Mouse (Mus musculus) midbrain, embryonic 13.5 days (tissue): ENCODE results near the gene Shc1. TPM values are rescaled to one million over a fixed set of nuclear protein-coding genes. Genes with fewer than 3 reads are reported as not detected.
"Not testable (repeated sequence)": the region's sequence is repeated elsewhere in the genome, so short reads cannot be mapped to it uniquely, and the experiment has no call there.

Experiments used
- ATAC-seq: fragments of 200-750 bp; cut with Nextera tagmentation; 2 replicates; pipeline ENCODE4 v1.8.0; 2017; ENCODE audit warnings: mild to moderate bottlenecking, moderate TSS enrichment, moderate library complexity
- H3K27ac ChIP-seq: fragments of 300-500 bp; sonication (generic); 2 replicates; pipeline ENCODE4 v1.5.1; 2015; ENCODE audit warnings: inconsistent platforms, mild to moderate bottlenecking, moderate library complexity
- H3K27me3 ChIP-seq: fragments of 300-500 bp; sonication (generic); 2 replicates; pipeline ENCODE4 v1.6.1; 2015; ENCODE audit warnings: mild to moderate bottlenecking, inconsistent platforms
- H3K36me3 ChIP-seq: fragments of 300-500 bp; sonication (generic); 2 replicates; pipeline ENCODE4 v1.6.1; 2015; ENCODE audit warnings: mild to moderate bottlenecking, inconsistent platforms
- H3K4me1 ChIP-seq: fragments of 300-500 bp; sonication (generic); replicated peaks from 2 replicates; pipeline ENCODE4 v1.6.1; 2015; ENCODE audit warnings: inconsistent platforms
- H3K4me2 ChIP-seq: fragments of 300-500 bp; sonication (generic); replicated peaks from 2 replicates; pipeline ENCODE4 v1.6.1; 2015; ENCODE audit warnings: moderate library complexity, mild to moderate bottlenecking, inconsistent platforms
- H3K4me3 ChIP-seq: fragments of 300-500 bp; sonication (generic); replicated peaks from 2 replicates; pipeline ENCODE4 v1.5.1; 2015; ENCODE audit warnings: mild to moderate bottlenecking, inconsistent platforms
- H3K9ac ChIP-seq: fragments of 300-500 bp; sonication (generic); replicated peaks from 2 replicates; pipeline ENCODE4 v1.6.1; 2015; ENCODE audit warnings: mild to moderate bottlenecking, inconsistent platforms
- H3K9me3 ChIP-seq: fragments of 300-500 bp; sonication (generic); 2 replicates; pipeline ENCODE4 v1.6.1; 2016; ENCODE audit warnings: mild to moderate bottlenecking, inconsistent platforms
- WGBS: fragments of 180-500 bp; shearing (Covaris S2); methylation state at CpG from one replicate; pipeline ENCODE4 v1.1.7; 2015; 5-methylcytosine and 5-hydroxymethylcytosine counted together
- polyA plus RNA-seq: library from polyadenylated mRNA; unstranded; fragments of >200 nt; fragmentation: Nextera tagmentation; extraction: Ambion mirVana; gene quantifications from 2 replicates; pipeline ENCODE4 v1.2.1, GENCODE M21; 2015

Shc1 gene
- polyA plus RNA-seq, 1 experiment from 2014 or later: 17.8 TPM

- 4% methylated on average over 22 of the region's 22 CpGs for WGBS
Observed at GRCm38 (mm10) chr3:89421810-89422473, 3.7 kb downstream of the Shc1 start.

DNA sequence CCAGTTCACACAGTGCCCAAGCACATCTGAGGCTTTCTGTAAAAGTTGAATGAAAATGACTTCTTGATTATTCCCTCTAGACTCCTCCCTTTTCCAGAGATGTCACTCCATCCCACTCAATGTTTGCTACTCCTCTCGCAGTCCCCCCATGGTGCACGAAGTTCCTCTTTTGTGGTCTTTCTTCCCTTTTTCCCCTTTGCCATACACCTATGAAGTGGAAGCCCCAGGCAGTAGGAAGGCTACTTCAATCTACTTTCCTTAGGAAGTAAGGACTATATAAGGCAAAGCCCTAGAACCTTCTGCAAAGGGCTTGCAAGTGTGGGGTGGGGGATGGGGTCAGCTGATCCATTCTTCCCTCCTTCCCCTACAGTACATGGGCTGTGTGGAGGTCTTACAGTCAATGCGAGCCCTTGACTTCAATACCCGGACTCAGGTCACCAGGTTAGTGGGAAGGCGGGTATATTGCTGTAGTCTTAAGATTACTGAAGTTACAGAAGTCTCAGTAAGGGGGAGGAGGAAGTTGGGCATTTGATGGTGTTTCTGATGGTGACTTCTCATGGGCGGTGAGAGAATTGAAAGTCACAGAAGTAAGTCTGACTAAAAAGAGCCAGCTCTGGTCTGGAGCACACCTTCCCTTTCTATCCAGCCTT, 4.4 kb downstream of the Shc1 start:
- 72% methylated on average over 6 of the region's 6 CpGs for WGBS
- H3K27ac ChIP-seq: no peak overlapping the region
- H3K4me2 ChIP-seq: peak overlapping the region; percentile 58
- ATAC-seq: no peak
- H3K36me3 ChIP-seq: peaks cover 20% of the 10 kb centered on the region
- H3K27me3 ChIP-seq: no peaks in the 10 kb centered on the region
- H3K4me1 ChIP-seq: peaks cover 42% of the 10 kb centered on the region
- no peak overlapping the region for H3K9ac ChIP-seq
- no peak overlapping the region for H3K4me3 ChIP-seq
- no peaks in the 10 kb centered on the region for H3K9me3 ChIP-seq

More at GRCm38 (mm10) chr3:89421810-89422473, 3.7 kb downstream of the Shc1 start:
- Histone ChIP-seq H3K9me3 (no peaks in the 10 kb centered on the region), H3K4me3 (peak overlapping the region; percentile 36), H3K27ac (no peak overlapping the region), H3K27me3 (no peaks in the 10 kb centered on the region), H3K4me2 (peak overlapping the region; percentile 58), H3K4me1 (peaks cover 49% of the 10 kb centered on the region), H3K9ac (peak overlapping the region; percentile 72), H3K36me3 (peaks cover 14% of the 10 kb centered on the region)
- no peak for ATAC-seq

- Histone ChIP-seq H3K4me3 (no peak overlapping the region), H3K9ac (no peak overlapping the region), H3K36me3 (peaks cover 24% of the 10 kb centered on the region), H3K4me1 (peaks cover 34% of the 10 kb centered on the region), H3K27me3 (no peaks in the 10 kb centered on the region), H3K4me2 (no peak overlapping the region), H3K27ac (no peak overlapping the region), H3K9me3 (no peaks in the 10 kb centered on the region)
- ATAC-seq: no peak
- 93% methylated on average over 5 of the region's 5 CpGs for WGBS
Observed at GRCm38 (mm10) chr3:89424416-89425140, 6.3 kb downstream of the Shc1 start.

DNA sequence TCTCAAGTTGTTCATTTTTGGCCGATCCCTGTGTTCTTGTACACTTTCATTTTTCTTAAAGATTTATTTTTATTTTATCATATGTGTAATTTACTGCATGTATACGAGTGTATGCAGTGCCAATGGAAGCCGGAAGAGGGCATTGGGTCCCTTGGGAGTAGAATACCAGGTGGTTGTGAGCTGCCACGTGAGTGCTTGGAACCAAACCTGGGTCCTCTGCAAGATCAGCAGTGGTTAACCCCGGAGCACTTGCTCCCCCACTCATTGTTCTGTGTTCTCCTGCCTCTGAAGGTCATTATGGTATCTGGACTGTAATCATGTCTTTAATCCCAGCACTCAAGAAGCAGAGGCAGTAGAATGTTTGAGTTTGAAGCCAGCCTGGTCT, 6.9 kb downstream of the Shc1 start:
- Histone ChIP-seq H3K9ac (no peak overlapping the region), H3K36me3 (peaks cover 24% of the 10 kb centered on the region), H3K9me3 (no peaks in the 10 kb centered on the region), H3K4me1 (peaks cover 29% of the 10 kb centered on the region), H3K4me3 (no peak overlapping the region), H3K4me2 (no peak overlapping the region), H3K27ac (no peak overlapping the region), H3K27me3 (no peaks in the 10 kb centered on the region)
- 87% methylated on average over 5 of the region's 5 CpGs for WGBS
- no peak for ATAC-seq

GRCm38 (mm10) chr3:89425876-89426275, 7.6 kb downstream of the Shc1 start:
- no peak for ATAC-seq
- Histone ChIP-seq H3K9me3 (no peaks in the 10 kb centered on the region), H3K36me3 (peaks cover 24% of the 10 kb centered on the region), H3K4me2 (no peak overlapping the region), H3K4me3 (no peak overlapping the region), H3K4me1 (peaks cover 27% of the 10 kb centered on the region), H3K27ac (no peak overlapping the region), H3K27me3 (no peaks in the 10 kb centered on the region), H3K9ac (no peak overlapping the region)
- 89% methylated on average over 4 of the region's 4 CpGs for WGBS

DNA sequence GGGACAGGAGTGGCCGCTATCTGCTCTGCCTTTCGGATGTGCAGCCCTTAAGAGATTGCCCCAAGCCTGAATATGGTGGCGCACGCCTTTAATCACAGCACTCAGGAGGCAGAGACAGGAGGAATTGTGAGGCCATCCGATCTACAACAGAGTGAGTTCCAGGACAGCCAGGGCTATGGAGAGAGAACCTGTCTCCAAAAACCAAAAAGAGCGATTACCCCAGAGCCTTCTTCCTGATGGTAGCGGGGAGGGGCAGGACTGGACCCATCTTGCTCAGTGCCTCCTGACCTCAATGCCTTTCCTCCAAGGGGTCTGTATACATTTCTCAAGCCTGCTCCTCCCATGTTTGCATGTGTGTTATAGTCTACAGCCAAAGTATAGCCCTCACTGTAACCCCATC, 10.8 kb downstream of the Shc1 start:
- ATAC-seq, H3K9ac ChIP-seq, H3K4me3 ChIP-seq, H3K27me3 ChIP-seq, H3K9me3 ChIP-seq, H3K27ac ChIP-seq, H3K4me2 ChIP-seq: not testable (repeated sequence)
- 88% methylated on average over 7 of the region's 7 CpGs for WGBS
- H3K4me1 ChIP-seq: peaks cover 16% of the 10 kb centered on the region
- peaks cover 44% of the 10 kb centered on the region for H3K36me3 ChIP-seq

DNA sequence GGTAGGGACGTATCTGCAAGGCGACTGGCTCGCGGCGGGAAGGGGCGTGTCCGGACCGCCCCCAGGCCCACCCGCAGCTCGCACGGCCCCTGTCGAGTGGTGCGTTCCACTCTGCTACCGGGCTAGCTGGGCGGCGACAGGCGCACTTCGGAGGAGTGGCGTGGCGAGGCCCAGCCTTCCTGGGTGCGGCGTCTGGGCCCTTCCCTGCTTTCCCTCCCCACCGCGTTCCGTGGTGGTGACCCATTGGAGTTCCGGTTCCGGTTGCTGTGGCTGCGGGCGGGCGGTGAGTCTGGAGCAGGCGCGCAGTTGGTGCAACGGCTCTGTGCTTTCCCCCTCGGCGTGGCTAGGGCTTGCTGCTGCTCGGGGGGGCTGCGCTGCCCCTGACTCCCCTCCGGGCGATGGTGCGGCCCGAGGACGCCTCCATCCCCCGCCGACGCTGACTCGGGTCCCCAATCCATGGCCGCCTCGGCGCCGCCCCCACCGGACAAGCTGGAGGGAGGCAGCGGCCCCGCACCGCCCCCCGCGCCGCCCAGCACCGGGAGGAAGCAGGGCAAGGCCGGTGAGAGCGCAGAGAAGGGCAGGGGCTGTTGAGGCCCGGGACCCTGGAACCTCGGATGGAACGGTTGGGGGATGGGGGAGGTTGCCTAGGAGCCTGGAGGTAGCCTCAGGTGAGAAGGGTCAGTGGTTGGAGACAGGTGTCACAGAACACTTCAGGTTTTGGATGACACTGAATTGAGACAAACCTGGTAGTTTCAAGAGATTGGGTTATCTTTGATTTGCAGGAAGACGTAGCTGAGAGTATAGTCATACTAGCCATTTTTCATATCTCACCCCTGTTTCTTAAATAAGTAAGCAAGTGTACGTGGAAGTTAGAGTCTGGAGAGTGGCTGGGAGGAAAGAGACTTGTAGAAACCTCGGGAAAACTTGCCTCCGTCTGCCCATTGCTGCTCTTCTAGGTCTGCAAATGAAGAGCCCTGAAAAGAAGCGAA, 12.2 kb downstream of the Shc1 start, which contains the start of gene Pygo2:
Gene Pygo2 (plus strand): TSS at position 44 of the 989 bp plus-strand sequence.
- Histone ChIP-seq H3K36me3 (peaks cover 49% of the 10 kb centered on the region), H3K9me3 (no peaks in the 10 kb centered on the region), H3K27ac (peak within 1 kb of the TSS; percentile 91), H3K9ac (peak within 1 kb of the TSS; percentile 90), H3K27me3 (no peaks in the 10 kb centered on the region), H3K4me2 (peak within 1 kb of the TSS; percentile 87), H3K4me3 (peak within 1 kb of the TSS; percentile 81), H3K4me1 (peaks cover 24% of the 10 kb centered on the region)
- 2% methylated on average over 66 of the region's 68 CpGs for WGBS
- peak; percentile 99 for ATAC-seq

GRCm38 (mm10) chr3:89432606-89433005, 14.4 kb downstream of the Shc1 start:
- no peak overlapping the region for H3K4me2 ChIP-seq
- no peak overlapping the region for H3K27ac ChIP-seq
- 94% methylated on average over 8 of the region's 8 CpGs for WGBS
- H3K36me3 ChIP-seq: peaks cover 33% of the 10 kb centered on the region
- peaks cover 40% of the 10 kb centered on the region for H3K4me1 ChIP-seq
- H3K4me3 ChIP-seq: no peak overlapping the region
- H3K27me3 ChIP-seq: no peaks in the 10 kb centered on the region
- H3K9me3 ChIP-seq: no peaks in the 10 kb centered on the region
- no peak for ATAC-seq
- no peak overlapping the region for H3K9ac ChIP-seq

- Histone ChIP-seq H3K4me2 (no peak overlapping the region), H3K36me3 (peaks cover 30% of the 10 kb centered on the region), H3K27ac (0 out of 2 replicates have a peak overlapping the region, but pooled peaks have one; percentile 2), H3K27me3 (no peaks in the 10 kb centered on the region), H3K4me1 (peaks cover 40% of the 10 kb centered on the region), H3K9ac (0 out of 2 replicates have a peak overlapping the region, but pooled peaks have one; percentile 16), H3K4me3 (no peak overlapping the region), H3K9me3 (no peaks in the 10 kb centered on the region)
- 88% methylated on average over 11 of the region's 11 CpGs for WGBS
- no peak for ATAC-seq
Observed at GRCm38 (mm10) chr3:89434532-89434931, 16.3 kb downstream of the Shc1 start.

GRCm38 (mm10) chr3:89435041-89435440, 16.8 kb downstream of the Shc1 start:
- Histone ChIP-seq H3K27me3 (no peaks in the 10 kb centered on the region), H3K36me3 (peaks cover 30% of the 10 kb centered on the region), H3K4me1 (peaks cover 40% of the 10 kb centered on the region), H3K4me2 (no peak overlapping the region), H3K4me3 (no peak overlapping the region), H3K9me3 (no peaks in the 10 kb centered on the region), H3K27ac (no peak overlapping the region), H3K9ac (no peak overlapping the region)
- ATAC-seq: no peak
- WGBS: 73% methylated on average over 7 of the region's 7 CpGs
